Mouse (Mus musculus) embryonic stem cell, embryonic (primary cell): ENCODE results near the gene Caskin2.
"Not testable (repeated sequence)": the region's sequence is repeated elsewhere in the genome, so short reads cannot be mapped to it uniquely, and the experiment has no call there.

ENCODE experiments used
- CTCF ChIA-PET, 4 experiments: fragments of 300-600 bp in 2 of 4; fragments of 350-600 bp in 2 of 4; sonication (Branson Sonifier 250); formaldehyde crosslinking; loops; one replicate each; lab custom pipeline; 2022; ENCODE audit warnings: inconsistent platforms in 2 of 4; lab: Charles Lee
- POLR2A ChIA-PET, 4 experiments: fragments of 300-600 bp in 2 of 4; fragments of 350-600 bp in 2 of 4; sonication (Branson Sonifier 250); formaldehyde crosslinking; loops; one replicate each; lab custom pipeline; 2022; ENCODE audit warnings: antibody characterized with exemption in 4 of 4, inconsistent platforms in 1 of 4; lab: Charles Lee

Gene Caskin2

DNA sequence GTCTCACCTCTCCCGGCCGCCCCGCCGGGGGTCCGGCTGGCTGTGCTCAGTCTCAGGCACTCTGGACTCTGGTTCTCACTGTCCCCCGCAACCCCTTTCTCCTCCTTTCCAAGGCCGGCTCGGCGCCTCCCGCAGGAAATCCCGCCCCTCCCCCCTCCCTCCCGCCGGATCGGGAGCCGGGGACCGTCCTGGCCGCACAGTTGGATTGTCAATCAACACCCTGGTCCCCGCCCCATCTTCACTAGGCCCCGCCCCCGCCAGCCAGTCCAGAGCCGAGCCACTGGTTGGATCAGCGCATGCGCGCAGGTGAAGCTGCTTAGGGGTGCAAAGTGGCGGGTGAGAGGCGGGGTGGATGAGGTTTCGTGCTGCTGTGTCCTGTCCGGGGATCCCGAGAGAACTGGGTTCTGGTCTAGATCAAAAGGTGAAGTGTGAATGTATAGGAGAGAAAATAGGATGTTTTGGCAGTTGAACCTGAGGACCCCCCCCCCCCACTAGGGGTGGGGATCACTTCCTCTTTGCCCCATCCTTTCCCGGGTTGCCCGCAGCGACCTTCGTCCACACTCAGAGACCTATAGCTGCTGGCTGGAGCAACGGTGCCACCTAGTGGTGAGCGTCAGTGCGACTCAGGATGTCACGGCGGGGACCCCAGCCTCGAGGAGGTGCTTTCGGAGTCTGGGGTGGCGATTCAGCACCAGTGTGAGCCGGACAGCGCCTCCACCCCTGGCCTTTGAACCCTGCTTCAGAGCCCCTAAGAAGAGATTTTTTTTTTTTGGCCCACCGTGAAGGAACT is at the start of gene Caskin2:
Caskin2 (minus strand) TSS at position 133 of the 790 bp plus-strand sequence.
- ChIA-PET POLR2A (interaction anchor here (0.5 to 5.5 kb wide), 82 partner anchors 9 to 970 kb away, joined by 3 to 38 read pairs (median 4); partner anchors contain the start of genes Grb2 (in 2 of the 4), Galk1 (in 1 of the 4), Jpt1 (in 1 of the 4) and Llgl2 (in 1 of the 4)), CTCF (interaction anchor here (0.5 to 5.9 kb wide), 79 partner anchors 11 to 1682 kb away, joined by 3 to 52 read pairs (median 4); partner anchors contain the start of genes Mif4gd (in 2 of the 4), Grb2 (in 1 of the 4), Mrpl38 (in 1 of the 4) and Myo15b (in 1 of the 4))

DNA sequence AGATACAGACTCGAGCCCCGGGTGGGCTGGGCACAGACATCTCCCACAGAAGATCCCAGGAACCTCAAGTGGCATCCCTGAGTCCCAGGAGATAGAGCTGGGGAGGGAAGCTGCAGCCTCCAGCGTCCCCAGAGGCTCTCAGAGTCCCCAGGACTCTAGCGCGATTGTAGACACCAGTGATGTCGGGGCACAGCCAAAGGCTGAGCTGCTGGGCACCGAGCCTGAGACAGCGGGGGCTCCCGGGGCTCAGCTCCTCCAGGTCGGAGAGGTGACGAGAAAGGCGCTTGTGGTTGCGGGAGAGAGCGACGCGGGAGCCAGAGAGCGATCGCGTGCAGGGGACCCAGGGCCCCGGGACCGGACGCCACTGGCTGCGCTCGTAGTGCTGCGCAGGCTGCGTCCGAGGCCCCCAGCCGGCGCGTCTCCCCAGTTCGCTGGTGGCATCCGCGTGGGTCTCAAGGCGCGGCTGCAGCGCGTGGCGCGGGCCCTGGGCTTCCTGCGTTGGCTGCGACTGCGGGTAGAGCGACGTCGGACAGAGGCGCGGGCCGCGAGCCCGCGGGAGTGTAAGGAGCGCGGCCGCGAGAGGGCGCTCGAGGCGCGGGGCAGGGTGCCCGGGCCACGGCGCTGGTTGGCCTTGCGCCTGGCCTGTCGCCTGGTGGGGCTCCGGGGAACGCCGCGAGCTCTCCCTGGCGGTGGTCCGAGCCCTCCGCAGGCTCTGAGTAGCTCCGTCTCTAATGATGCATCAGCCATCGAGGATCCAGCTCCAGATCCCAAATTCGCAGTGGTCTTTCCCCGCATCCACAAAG is 45.9 kb upstream of the Caskin2 start:
- ChIA-PET CTCF (interaction anchor here (0.5 to 2.8 kb wide), 128 partner anchors 8 to 1579 kb away, joined by 3 to 44 read pairs (median 4); partner anchors contain the start of genes Caskin2 (in 4 of the 4), Galk1 (in 2 of the 4), Grb2 (in 2 of the 4) and Mif4gd (in 2 of the 4)), POLR2A (interaction anchor here (0.5 to 2.5 kb wide), 66 partner anchors 9 to 324 kb away, joined by 3 to 29 read pairs (median 4); partner anchors contain the start of genes Caskin2 (in 2 of the 4), Grb2 (in 2 of the 4), Smim5 (in 2 of the 4) and Smim6 (in 2 of the 4))

DNA sequence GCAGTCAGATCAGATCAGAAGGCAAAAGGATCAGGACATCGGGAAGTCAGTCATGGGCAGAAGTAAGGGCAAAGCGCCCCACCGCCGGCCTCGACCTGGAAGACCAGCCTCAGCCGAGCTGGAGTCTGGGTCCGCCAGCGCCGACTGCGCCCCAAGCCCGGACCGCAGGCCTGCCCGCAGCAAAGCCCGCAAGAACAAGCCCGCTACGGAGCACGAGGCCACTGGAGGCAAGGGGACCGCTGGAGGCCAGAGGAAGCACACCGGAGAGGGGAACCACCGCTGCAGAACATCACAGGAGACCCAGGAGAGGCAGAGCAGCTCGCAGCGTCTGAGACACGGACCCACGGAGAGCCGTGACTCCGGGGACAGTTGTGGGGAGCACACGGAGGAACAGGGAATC is 44.9 kb upstream of the Caskin2 start, which contains the start of gene Myo15b:
Myo15b (plus strand) TSS at position 53 of the 400 bp plus-strand sequence.
- CTCF ChIA-PET, result interaction anchor here (0.6 to 2.8 kb wide), 47 partner anchors 8 to 633 kb away, joined by 3 to 44 read pairs (median 9); partner anchors contain the start of genes Caskin2 (in 2 of the 4), Tsen54 (in 2 of the 4), Galk1 (in 1 of the 4) and Mif4gd (in 1 of the 4)
- POLR2A ChIA-PET, result interaction anchor here in 3 of 4 experiments (0.9 to 2.5 kb wide), 29 partner anchors 8 to 281 kb away, joined by 3 to 29 read pairs (median 6); partner anchors contain the start of genes Caskin2 (in 1 of the 3), Grb2 (in 1 of the 3), Mif4gd (in 1 of the 3) and Smim5 (in 1 of the 3)

DNA sequence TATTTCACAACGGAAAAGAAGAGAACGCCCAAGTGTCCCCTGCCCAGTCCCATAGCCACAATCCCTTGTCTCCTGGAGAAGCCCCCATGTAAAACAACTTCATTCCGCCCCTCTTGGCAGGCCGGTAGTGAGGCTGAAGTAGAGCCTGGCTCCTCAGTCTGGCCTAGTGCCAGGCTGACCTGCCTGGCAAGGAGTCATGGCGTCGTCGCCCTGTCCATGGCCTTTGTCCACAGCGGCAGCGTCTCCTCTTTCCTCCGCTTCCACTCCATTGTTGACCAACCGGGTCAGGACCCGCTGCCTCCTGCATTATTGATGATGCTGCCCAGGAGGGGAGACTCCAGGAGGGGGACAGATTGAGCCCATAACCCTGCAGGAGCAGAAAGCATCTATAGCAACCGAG is 44.5 kb upstream of the Caskin2 start:
- POLR2A ChIA-PET, result interaction anchor here in 3 of 4 experiments (1.3 to 2.5 kb wide), 7 partner anchors 13 to 166 kb away, joined by 3 to 24 read pairs (median 8); no protein-coding TSS in a partner anchor
- CTCF ChIA-PET, result interaction anchor here in 3 of 4 experiments (1.0 to 2.6 kb wide), 8 partner anchors 14 to 149 kb away, joined by 3 to 44 read pairs (median 6); no protein-coding TSS in a partner anchor

DNA sequence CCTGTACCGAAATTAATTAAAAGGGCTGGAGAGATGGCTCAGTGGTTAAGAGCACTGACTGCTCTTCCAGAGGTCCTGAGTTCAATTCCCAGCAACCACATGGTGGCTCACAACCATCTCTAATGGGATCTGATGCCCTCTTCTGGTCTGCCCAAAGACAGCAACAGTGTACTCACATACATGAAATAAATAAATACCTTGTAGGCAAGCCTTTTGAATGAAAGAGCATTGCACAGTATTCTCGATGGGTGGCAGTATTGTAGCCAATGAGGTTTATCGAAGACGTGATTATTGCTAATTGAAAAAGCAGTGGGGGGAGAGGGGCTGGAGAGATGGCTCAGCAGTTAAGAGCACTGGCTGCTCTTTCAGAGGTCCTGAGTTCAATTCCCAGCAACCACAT is 43.7 kb upstream of the Caskin2 start:
- POLR2A ChIA-PET, result not testable (repeated sequence)
- CTCF ChIA-PET, result interaction anchor here in 1 of 4 experiments (1.4 kb wide), 1 partner anchor 15 kb away, joined by 6 read pairs; no protein-coding TSS in a partner anchor

DNA sequence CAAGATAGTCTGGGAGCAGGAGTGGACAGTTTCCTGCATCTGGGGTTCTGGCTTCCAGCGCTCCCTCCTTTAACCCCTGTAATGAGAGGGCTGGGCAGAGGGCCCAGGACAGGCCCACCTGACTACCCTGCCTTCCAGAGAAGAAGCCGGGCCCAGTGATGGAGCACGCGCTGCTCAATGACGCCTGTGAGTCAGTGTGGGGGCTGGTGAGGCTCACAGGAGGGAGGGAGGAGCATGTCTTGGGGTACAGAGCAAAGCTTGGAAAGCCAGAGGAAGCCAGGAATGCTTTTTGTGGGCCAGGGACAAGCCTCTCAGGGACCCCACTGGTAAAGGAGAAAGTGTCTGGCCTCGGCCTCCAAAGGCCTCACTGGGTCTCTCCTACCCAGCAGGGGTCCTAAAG is 41.2 kb upstream of the Caskin2 start:
- ChIA-PET CTCF (no interaction called here), POLR2A (interaction anchor here in 1 of 4 experiments (0.8 kb wide), 1 partner anchor 45 kb away, joined by 3 read pairs; the partner anchor contains the start of gene Smim5)

DNA sequence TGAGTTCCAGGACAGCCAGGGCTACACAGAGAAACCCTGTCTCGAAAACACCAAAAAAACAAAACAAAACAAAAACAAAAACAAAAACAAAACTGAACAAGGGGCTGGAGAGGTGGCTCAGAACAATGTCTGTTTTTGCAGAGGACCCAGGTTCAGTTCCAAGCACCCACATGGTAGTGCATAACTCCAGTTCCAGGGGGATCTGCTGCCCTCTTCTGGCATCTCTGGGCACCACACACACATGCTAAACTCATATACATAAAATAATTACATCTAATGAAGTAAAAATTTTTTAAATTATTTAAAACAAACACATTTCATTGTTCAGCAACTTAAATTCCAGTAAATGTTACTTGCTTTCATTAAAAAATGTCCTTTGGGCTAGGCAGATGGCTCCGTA is 32.4 kb upstream of the Caskin2 start:
- ChIA-PET POLR2A (interaction anchor here in 2 of 4 experiments (0.8 to 12.6 kb wide), 9 partner anchors 10 to 178 kb away, joined by 3 to 260 read pairs (median 4); partner anchors contain the start of genes Caskin2 (in 1 of the 2), Llgl2 (in 1 of the 2) and Smim5 (in 1 of the 2)), CTCF (interaction anchor here in 3 of 4 experiments (0.8 to 6.0 kb wide), 4 partner anchors 13 to 131 kb away, joined by 3 to 71 read pairs (median 24); partner anchors contain the start of gene Myo15b (in 1 of the 3))

DNA sequence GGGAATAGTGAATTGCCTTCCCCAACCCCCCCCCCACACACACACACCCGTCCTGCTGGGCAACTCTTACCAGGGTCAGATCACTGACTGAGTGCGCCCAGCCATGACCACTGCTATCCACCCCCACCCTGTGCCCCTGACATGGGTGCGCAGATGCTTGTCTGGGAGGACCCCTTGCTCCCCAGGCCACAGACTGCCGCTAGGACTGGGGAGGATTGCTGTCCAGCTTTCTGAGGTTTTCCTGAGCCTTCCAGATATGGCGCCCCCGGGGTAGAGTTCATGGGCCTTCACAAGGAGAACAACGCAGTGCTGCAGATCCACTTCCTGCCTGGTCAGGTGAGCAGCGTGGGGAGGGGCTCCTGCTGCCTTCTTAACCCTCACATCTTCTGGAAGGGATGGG is 30.8 kb upstream of the Caskin2 start:
- CTCF ChIA-PET, result interaction anchor here (0.6 to 6.0 kb wide), 14 partner anchors 14 to 1146 kb away, joined by 3 to 71 read pairs (median 4); partner anchors contain the start of genes Myo15b (in 2 of the 4), Caskin2 (in 1 of the 4), Mrpl38 (in 1 of the 4) and Tsen54 (in 1 of the 4)
- POLR2A ChIA-PET, result interaction anchor here (0.6 to 12.6 kb wide), 23 partner anchors 7 to 567 kb away, joined by 3 to 260 read pairs (median 4); partner anchors contain the start of genes Caskin2 (in 2 of the 4), Tsen54 (in 2 of the 4), Fdxr (in 1 of the 4) and Myo15b (in 1 of the 4)

DNA sequence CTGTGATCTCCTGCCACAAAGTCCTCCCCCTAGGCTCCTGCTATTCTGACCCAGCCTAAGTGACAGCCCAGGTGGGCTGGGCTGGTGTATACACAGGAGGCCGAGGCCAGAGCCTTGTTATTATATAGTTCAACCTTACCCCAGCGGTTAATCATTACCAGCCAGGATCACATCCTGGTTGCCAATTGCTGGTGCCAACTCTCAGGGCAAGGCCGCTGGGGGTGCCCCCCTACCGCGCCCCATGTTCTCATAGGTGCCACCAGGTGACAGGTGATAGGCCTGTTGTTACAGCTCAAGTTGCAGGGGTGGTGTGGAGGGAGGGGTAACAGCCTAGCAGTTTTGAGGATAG is 30.4 kb upstream of the Caskin2 start:
- ChIA-PET CTCF (interaction anchor here (0.6 to 6.0 kb wide), 15 partner anchors 13 to 295 kb away, joined by 3 to 71 read pairs (median 4); partner anchors contain the start of genes Myo15b (in 3 of the 4), Caskin2 (in 1 of the 4), Mrpl38 (in 1 of the 4) and Tsen54 (in 1 of the 4)), POLR2A (interaction anchor here (0.5 to 12.6 kb wide), 32 partner anchors 10 to 330 kb away, joined by 3 to 260 read pairs (median 4); partner anchors contain the start of genes Caskin2 (in 2 of the 4), Tsen54 (in 2 of the 4), Grb2 (in 1 of the 4) and Jpt1 (in 1 of the 4))

DNA sequence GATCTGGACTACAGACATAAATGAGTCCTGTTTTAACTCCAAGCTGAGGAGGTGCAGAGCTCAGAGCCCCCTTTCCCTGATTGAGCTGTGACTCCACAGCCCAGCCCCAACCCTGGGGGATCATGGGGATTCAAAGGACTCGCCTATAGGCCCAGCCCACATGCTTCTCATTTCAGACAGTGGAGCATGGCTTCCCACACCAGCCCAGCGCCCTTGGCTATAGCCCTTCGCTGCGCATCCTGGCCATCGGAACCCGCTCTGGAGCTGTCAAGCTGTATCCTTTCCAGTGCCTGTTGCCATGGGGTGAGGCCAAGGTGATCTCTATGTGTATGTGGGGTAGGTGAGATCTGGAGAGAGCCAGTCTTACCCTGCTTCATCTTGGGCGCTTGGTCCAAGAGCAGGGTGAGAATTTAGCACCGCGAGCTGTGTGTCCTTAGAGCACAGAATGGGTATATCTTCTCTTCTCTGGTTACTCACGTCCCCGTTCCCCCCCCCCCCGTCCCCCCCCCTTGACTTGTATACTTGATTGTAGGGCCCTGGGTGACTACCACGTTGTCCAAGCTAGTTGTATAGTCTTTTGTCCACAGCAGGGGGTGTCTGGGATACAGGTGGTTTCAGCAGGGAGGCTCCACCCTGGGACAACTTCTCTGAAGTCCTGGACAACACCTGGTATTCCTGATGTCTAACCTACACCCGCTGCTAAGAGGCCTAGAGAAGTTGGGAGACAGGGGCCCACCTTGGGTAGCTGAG is 29.9 kb upstream of the Caskin2 start:
- POLR2A ChIA-PET, result interaction anchor here (0.5 to 12.6 kb wide), 50 partner anchors 9 to 960 kb away, joined by 3 to 260 read pairs (median 4); partner anchors contain the start of genes Tsen54 (in 3 of the 4), Caskin2 (in 2 of the 4), Mif4gd (in 2 of the 4) and Myo15b (in 2 of the 4)
- CTCF ChIA-PET, result interaction anchor here (0.5 to 6.0 kb wide), 25 partner anchors 8 to 521 kb away, joined by 3 to 71 read pairs (median 4); partner anchors contain the start of genes Myo15b (in 3 of the 4), Caskin2 (in 2 of the 4), Tsen54 (in 2 of the 4) and Mrpl38 (in 1 of the 4)

DNA sequence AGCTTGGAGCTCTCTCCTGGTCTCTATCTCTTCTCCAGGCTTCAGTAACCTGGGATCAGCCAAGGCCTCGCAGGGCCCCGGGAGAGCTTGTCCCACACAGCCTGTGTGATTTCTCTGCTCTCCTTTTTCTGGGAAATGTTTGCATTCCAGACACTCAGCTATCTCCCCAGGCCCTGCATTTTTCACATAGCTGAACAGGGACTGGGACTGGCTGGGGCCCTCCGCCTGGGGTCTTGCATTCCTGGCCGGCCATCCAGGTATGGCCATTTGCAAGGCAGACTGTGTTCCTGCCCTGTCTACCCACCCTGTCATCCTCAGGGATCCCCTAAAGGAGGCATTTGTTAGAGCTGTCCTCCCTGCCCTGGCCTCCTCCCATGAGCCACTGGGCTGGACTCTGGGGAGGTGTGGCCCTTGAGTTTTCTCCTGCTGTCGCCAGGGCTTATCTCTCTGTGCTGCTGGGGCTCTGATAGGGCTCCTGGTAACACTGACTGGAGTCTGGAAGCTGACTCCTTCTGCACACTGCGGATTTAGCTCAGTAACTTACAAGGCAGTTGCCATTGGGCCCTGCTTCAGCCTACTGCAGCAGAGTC is 28.6 kb upstream of the Caskin2 start:
- ChIA-PET CTCF (interaction anchor here (0.6 to 6.0 kb wide), 36 partner anchors 9 to 229 kb away, joined by 3 to 71 read pairs (median 5); partner anchors contain the start of genes Caskin2 (in 3 of the 4), Myo15b (in 2 of the 4), Tsen54 (in 2 of the 4) and Mif4gd (in 1 of the 4)), POLR2A (interaction anchor here (0.5 to 12.6 kb wide), 55 partner anchors 9 to 541 kb away, joined by 3 to 260 read pairs (median 4); partner anchors contain the start of genes Caskin2 (in 3 of the 4), Grb2 (in 2 of the 4), Mif4gd (in 2 of the 4) and Myo15b (in 2 of the 4))

DNA sequence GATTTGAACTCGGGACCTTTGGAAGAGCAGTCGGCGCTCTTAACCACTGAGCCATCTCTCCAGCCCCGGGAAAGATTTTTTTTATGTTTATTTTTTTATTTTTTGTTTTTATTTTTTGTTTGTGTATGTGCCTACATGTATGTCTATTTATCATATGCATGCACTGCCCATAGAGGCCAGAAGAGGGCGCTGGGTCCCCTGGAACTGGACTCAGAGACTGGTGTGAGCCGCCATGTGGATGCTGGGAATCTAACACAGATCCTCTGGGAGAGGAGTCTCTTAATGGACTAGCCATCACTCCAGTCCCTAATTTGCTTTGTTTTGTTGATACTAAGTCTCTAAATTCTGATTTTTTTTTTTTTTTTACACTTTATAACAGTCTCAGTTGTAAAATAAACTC is 27.6 kb upstream of the Caskin2 start:
- CTCF ChIA-PET, result interaction anchor here (0.5 to 6.0 kb wide), 29 partner anchors 8 to 1036 kb away, joined by 3 to 71 read pairs (median 5); partner anchors contain the start of genes Caskin2 (in 2 of the 4), Myo15b (in 2 of the 4), Tsen54 (in 2 of the 4) and Mif4gd (in 1 of the 4)

DNA sequence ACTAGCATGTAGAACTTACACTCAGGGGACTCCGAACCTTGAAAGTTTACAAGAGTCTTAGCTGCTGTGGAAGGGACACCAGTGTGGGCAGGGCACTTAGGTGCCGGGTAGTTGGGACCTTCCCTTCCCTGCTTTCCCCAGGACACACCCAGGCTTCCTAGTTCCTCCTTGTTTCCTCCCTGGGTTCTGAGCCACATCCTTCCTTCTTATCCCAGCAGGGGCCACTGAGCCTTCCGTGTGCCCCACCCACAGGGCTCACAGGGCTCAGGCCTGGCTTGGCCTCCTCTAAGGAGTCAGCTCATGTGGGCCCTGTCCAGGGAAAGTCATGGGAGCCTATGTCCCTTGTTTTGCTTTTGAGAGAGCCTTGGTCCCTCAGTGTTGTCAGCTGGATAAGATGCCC is 26.3 kb upstream of the Caskin2 start:
- POLR2A ChIA-PET, result interaction anchor here in 3 of 4 experiments (0.5 to 12.6 kb wide), 22 partner anchors 9 to 185 kb away, joined by 3 to 260 read pairs (median 8); partner anchors contain the start of genes Caskin2 (in 2 of the 3), Myo15b (in 2 of the 3), Tsen54 (in 2 of the 3) and Grb2 (in 1 of the 3)
- CTCF ChIA-PET, result interaction anchor here in 1 of 4 experiments (1.4 to 6.0 kb wide), 3 partner anchors 9 to 227 kb away, joined by 5 to 71 read pairs (median 5); partner anchors contain the start of gene Mif4gd

More for the DNA sequence above, 27.6 kb upstream of the Caskin2 start:
- POLR2A ChIA-PET, result interaction anchor here in 3 of 4 experiments (0.6 to 12.6 kb wide), 28 partner anchors 8 to 236 kb away, joined by 3 to 260 read pairs (median 6); partner anchors contain the start of genes Caskin2 (in 2 of the 3), Mif4gd (in 2 of the 3), Myo15b (in 2 of the 3) and Tsen54 (in 2 of the 3)

DNA sequence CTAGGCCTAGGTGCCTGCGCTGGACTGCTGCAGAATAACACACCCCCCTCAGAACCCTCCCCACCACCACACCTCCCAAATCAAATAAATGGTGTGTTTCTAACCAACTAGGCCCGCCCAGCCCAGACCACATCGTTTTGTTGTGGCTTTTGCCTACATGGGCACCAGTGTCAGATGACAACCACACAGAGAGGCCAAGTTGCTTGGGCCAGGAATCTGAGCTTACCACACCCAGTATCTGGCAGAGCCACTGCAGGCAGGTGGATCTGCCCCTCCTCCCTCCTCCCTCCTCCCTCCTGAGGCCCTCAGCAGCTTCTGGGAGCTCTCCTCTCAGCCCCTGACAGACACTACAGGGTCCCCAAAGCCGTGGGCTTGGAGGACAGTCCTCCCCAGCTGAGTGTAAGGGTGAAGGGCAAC is 25.5 kb upstream of the Caskin2 start:
- ChIA-PET CTCF (interaction anchor here in 3 of 4 experiments (0.8 to 2.2 kb wide), 8 partner anchors 20 to 226 kb away, joined by 3 to 13 read pairs (median 4); partner anchors contain the start of genes Caskin2 (in 1 of the 3), Mif4gd (in 1 of the 3) and Tsen54 (in 1 of the 3)), POLR2A (interaction anchor here in 3 of 4 experiments (0.5 to 12.6 kb wide), 32 partner anchors 8 to 676 kb away, joined by 3 to 260 read pairs (median 4); partner anchors contain the start of genes Grb2 (in 2 of the 3), Caskin2 (in 1 of the 3), Galk1 (in 1 of the 3) and Llgl2 (in 1 of the 3))
